Mouse (Mus musculus): Measurements from ENCODE around the gene Cdt1.
A peak's percentile ranks its signal among the peaks of the same experiment; 100 is the strongest.

The Cdt1 gene

DNA sequence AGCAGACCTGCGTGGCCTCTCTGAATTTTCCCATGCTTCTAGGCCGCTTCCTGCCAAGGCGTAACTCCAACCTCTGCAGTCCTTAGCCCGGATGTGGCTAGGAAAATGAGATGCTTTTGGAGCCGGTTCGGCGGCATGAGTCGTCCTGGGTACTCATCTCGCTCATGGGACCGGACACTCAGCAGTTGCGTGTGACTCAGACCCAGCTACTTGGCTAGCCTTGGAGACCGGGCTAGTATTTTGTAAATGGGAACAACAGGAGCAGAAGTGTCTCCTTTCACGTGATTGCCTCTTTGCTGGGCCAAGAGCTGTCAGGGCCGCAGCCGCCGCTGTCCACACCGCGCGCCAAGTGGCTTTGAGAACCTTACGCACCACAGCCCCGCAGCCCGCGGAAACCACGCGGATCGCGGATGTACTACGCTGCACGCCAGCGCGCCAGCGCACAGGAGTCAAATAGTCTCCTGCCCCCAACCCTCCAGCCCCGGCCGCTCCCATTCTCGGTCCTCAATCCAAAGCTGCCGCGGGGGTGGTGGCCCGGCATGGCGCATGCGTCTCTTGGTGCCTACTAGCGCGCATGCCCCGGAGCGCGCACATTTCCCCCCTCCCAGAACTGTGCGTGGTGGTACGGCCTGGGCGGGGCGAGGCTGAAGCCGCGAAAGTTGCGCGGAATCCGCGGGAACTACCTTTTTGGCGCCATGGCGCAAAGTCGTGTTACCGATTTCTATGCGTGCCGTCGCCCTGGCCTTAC, at the start of gene Cdt1:
Gene Cdt1, plus strand, starts transcription at position 655 of the 748 bp plus-strand sequence.
- DNase-seq = peak; percentile 95 to 96

DNA sequence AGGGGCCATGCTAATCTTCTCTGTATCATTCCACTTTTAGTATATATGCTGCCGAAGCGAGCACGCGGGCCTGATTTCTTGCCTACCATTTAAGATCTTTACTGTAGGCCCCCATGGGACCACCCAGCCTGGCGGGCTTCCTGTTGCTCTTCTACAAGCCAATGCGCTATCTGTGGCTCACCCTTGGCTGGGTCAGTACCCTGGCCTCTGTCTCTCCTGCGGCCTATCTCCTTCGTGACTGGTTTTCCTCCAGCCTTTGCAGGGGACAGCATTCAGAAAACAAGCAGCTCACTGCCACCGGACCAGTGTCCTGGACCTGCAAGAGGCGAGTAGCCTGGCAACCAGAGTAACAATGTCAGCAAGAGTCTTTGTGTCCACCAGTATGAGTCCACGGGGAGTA, 47.2 kb upstream of the Cdt1 start:
- DNase-seq = no peak

DNA sequence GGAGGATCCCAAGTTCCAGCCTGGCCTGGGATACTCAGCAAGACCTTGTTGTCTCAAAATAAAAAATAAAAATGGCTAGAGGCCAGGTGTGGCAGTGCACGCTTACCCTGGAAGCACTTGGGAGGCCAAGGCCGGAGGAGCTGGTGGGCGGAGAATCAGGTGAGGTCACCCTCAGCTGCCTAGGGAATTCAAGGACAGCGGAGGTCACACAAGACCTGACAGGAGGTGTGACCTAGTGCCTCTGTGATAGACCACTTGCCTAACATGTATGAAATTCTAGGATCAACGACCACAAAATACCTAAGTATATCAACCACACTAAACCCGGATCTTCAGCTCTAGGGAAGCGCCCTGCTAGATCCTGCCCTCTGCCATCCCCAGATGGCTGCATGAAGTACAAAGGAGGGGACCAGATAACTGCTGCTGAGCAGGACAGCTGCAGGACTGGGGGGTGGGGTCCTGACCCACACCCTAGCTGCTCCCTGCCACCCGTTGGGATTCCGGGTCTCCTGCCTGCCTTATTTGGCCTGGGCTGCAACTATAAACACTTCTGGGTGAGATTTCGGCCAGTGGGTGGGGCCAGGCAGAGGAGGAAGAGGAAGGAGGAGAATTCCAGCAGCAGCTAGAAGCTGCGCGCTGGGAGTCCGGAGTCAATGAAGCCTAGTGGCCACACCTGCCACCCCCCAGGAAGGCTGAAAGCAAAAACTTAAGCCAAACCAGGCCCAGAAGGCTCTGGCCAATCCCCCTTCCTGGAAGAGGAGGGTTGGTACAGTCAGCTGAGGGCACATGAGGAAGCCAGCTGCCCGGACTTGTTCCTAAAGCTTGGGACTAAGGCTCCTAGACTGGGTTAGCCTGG, 44.8 kb upstream of the Cdt1 start:
- peak; percentile 90 to 92 for DNase-seq

DNA sequence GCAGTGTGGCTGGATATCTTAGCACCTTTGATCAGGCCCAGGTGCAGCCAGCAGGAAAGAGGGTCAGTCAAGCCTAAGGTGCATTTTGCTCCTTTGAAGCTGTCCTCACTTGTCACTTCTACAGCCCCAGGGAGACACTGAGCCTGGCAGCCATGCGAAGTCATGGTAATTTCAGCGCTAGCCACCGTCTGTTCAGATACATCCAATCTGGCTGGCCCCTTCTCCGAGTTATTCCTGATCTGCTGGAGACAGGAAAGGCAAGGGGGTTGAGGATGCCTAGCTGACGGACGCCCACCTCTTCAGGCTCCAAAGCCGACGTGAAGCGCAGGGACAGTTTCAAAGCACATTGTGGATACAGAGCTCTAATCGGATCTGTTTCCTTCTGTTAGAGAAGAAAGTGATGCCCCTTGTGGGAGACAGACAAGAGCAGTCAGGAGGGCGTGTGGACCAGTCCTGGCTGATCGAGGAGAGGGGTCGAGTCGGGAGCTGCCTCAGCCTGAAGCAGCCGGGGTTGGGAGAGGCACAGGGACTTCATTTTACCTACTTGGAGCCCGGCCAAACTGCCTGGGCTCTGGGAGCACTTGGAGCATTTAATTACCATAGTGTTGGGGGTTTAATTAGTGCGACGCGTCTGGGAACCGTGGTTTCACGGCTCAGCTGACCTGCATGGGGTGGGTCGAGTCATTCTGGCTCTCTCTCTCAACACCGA, 44.0 kb upstream of the Cdt1 start:
- DNase-seq = no peak

DNA sequence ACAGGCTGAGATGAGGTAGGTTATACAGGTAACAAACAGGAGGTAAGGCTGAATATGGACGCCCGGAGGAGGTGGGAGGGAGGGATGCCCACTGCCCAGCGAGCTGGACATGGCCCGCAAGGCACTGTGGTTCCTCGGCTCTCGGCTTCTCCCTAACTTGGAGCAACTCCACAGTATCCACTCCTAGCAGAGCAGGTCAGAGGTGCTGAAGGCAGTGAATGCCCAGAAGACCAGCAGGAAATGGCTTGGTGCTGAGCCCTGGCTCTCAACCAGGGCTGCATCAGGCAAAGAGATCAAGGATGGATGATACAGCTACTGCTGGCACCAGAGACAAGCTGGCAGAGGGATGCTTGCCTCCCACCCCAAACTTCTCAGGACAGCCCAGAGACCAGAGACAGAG, 43.3 kb upstream of the Cdt1 start:
- DNase-seq = no peak

DNA sequence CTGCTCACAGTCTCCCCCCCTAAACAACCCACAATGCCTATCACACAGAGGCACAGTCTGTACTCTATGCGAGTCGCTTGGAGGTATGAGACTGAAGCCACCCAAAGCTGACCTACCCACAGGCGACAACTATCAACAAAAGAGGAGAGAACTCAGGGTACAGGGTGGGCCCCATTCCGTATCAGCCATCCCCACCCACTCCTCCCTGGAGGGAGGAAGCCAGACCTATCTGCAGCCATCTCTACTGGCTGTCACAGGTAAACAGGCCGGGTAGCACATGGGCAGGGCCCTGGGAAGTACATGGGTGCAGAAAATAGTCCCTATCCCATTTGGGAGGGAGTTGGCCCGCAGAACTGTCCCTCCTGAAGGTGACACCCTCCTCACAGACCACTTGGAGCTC, 42.8 kb upstream of the Cdt1 start:
- DNase-seq = peak in 1 of 2 experiments; percentile 61

DNA sequence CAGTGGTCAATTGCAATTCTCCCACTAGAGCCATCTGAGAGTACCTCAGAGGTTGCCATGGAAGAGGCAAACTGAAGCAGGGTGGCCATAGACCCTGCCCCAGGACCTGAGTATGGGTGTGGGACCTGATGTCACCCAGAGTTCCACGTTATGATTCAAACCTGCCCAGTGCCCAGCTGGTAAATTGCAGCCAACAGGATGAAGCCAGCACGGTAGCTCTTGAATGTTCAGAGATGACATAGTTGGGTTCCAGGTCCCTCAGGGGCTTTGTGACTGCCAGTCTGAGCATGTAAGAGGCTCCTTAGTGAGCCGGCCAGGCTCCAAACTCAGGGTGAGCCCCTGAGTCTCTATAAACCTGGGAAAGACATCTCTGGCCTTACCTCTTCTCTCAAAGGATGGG, 41.7 kb upstream of the Cdt1 start:
- no peak for DNase-seq

DNA sequence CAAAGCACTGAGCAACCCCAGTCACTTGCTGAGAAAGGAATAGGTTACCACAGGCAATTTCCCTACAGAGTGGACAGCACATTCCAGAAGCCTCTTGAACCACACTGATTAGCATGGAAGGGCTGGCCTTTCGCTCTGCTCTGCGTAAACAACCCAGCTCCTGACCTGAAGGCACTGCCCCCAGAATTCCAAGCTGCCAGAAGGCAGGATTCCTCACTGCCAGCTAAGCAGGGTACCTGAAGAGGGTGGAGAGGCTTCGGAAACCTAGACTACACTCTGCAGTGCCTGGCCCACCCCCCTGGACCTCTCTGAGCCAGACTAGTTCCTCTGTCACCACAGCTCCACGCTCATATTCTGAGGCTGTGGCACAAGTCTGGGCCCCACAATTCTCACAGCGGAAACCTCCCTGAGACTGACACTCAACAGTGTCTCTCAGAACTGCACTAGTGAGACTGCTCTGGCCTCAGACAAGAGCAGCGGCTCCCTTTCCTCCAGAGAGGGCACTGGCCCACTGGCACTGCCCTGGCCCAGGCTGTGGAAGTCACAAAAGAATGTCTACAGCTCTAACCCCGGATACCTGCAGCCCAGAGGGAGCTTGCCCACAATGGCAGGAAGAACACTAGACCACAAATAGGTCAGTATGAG, 41.2 kb upstream of the Cdt1 start:
- peak; percentile 77 to 80 for DNase-seq

DNA sequence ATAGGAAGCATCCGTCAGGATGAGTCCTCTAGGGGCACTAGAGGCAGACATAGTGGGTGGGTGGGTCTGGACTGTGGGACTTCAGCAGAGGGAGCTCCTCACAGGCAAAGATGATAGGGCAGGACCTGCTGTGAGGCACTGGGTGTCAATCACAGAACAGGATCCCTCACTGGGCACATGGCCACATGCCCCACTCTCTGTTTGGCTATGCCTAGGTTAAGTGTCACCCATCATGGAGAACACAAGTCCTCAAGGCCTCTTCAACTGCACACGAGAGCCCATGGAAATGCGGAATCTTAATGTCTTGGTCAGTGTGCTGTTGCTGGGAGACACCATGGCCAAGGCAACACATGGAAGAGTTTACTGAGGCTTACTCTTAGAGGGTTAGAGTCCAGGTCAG, 39.9 kb upstream of the Cdt1 start:
- peak; percentile 56 to 70 for DNase-seq

DNA sequence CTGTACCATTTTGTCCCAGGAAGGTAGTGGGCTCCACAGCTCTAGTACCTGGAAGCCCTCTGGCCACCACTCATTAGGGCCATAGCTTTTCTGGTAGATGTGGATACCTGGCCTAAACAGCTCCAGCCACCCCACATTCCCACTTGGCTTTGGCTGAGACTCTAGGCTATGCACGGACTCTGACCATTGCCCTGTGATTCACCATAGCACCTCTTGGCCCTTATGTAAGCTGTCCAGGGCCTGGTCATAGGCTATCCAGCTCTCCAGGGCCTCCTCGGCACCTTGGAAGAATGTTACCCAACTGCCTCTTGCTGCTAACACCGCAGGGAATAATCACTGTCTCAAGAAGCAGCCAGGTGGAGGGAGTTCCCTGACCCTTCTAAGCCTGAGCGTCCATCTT, 38.7 kb upstream of the Cdt1 start:
- DNase-seq = no peak

DNA sequence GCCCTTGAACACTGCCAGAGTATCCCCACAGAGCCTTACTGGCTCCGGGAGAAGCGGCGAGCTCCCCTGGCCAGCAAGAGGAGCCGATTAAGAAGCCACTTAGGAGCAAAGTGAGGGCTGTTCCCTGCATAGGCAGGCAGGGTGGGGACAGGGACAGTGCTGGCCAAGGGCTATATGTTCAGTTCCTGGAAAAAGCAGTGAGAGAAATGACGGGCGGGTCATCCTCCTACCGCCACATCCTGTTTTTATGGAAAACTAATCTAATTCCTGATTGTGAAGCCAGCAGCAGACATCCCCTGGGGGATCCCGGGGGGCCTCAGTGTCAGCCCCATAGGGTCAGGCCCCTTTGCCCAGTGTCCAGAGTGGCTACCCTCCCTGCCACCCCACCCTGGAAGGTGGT, 36.5 kb upstream of the Cdt1 start:
- DNase-seq = no peak

DNA sequence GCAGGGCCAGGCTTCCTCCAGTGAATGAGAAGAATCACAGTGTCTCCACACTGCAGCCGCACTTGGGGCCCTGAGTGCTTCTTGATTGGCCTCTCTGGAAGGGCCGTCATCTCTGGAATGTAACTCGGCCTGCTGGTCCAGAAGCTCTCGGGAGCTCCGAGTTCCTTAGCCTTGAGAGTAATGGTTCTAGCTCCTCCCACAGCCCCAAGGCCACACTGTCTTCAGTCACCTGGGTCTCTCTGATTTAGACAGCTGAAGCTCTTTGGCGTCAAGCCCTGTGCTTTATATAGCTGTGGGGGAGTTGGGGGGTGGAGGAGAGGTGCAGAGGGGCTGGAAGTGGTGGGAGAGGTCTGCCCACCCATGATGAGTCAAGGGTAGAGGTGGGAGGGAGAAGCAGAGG, 30.8 kb upstream of the Cdt1 start:
- peak; percentile 91 to 93 for DNase-seq

DNA sequence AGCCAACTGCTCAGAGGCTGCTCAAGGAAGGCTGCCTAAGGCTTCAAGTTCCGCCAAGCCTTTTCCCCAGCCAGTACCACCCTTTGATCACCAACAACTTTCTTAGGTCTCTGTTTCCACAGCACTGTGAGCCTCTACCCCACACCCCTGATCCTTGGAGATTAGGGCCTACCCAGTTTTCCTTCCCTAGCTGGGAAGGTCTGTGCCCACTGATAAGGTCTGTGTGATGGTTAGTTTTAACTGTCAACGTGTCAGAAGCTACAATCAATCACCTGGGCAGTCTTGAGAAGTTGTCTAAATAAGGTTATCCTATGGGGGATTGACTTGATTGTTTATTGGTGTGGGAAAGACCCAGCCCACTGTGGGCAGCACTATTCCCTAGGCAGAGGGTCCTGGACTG, 30.0 kb upstream of the Cdt1 start:
- DNase-seq = no peak

DNA sequence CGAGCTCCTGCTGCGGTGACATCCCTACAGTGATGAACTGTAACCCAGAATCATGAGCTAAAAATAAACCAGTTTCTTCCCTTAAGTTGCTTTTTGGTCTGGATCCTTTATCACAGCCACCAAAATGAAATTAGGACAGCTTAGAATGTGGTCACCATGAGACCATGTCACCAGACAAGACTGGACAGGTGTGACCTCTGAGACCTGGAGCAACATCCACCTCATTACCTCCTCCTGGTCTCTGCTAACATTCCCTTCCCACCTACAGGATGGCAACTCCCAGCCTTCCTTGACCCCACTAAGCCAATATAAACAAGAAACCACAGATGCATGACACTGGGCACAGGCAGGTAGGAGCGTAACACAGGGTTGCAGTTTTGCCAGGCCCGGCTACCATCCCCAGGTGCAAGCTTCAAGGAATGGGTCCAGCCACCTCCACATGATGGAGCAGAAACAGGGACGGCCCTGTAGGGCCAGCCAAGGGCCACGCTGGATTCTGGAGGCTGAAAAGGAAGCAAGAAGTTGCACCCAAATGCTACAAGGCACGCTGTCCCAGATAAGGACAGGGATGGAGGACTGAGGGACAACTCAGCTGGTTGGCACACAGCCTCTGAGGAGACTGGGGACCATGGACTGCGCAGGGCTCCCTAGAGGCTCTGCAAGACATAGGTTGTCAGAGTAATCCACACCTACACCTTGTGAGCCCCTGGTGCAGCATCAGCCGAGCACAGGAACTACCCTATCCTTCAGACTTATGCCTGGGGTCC, 29.3 kb upstream of the Cdt1 start:
- no peak for DNase-seq

DNA sequence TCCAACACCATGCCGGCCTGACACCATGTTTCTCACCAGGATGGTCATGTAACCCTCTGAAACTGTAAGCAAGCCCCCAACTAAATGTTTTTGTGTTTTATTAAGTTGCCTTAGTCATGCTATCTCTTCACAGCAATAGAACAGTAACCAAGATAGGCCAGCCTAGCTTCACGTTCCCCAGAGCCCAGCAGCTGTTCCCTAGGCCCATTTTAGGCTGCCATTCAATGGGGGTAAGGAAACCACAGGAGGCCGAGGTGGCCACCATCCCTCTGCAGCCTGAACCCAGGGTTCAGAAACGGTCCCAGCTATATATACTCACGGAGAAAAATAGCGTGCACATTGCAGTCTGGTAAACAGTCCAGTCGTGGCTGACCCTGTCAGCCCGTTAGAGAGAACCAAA, 23.7 kb upstream of the Cdt1 start:
- no peak for DNase-seq

DNA sequence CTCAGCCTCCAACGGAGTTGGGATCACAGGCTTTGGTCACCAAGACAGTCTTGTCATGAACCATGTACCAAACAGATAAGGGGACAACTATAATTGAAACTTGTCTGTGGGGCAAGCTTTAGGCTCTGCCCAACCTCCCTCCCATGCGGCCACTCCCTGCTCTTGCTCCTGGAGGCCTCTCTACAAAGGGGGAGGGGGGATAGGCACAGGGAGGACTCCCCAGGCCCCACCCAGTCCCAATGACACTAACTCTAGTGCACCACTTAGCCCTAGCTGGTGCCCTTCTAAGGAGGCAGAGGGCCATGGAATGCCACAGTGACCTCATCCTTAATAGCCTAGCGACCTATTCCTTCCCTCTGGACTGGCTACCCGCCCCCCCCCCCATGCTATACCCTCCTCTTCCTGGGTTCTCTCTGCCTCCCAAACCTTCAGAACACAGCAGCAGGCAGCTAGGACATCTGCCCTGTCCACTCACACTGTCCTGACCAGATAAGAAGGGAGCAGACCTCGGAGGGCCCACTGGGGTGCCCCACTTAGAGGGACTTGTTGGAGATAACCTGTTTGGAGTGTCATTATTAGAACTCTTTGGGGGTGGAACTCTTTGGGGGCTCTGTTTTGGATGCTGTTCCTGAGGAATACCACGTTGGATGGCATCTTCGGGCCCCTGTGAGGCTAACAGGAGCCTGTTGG, 21.6 kb upstream of the Cdt1 start:
- peak in 1 of 2 experiments; percentile 84 for DNase-seq

DNA sequence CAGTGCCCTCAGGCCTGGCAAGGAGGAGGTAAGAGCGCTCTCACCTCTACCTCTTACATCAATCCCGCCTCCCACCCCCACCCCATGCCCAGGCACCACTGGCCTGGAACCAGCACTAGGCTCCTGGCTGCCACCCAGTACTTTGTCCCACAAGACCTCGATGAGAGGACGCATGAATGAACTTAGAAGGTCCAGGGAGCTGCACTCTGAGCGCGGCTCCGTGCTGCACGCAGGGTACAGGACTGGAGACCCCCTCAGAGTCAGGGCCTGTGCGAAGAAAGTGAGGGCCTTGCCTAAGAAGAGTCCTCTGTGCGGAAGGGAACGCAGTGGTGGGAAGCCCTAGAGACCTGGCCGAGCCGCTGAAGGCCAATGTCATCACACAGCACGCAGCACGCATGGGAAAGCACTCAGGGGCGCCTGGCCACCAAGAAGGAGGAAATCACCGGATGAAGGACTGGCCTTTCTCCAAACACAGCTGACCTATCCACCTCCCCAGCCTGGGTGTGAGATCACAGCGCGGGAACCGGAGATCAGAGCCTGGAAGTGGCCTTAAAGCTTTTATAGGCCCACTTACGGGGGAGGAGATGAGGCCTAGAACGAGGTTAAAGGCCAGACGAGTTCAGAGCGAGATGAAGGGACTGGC, 20.9 kb upstream of the Cdt1 start:
- DNase-seq = peak; percentile 74 to 80

DNA sequence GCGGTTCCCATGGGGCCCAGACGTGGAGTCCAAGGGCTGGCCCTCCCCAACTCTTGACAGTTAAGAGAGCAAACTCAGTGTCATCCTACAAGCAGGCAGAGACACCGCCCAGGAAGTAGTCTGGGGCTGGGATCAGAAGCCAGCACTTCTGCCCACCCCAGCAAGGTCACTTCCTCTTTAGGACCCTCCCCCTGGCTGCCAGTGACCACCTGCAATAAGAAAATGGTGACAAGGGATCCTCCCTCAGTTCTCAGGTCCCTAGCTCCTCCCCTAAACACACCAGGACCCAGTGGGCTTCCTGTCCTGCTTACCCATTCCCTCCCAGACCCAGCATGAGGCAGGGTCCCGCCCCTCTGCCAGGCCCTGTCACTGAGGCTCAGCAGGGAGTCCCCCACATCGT, 20.0 kb upstream of the Cdt1 start:
- peak; percentile 73 to 75 for DNase-seq

DNA sequence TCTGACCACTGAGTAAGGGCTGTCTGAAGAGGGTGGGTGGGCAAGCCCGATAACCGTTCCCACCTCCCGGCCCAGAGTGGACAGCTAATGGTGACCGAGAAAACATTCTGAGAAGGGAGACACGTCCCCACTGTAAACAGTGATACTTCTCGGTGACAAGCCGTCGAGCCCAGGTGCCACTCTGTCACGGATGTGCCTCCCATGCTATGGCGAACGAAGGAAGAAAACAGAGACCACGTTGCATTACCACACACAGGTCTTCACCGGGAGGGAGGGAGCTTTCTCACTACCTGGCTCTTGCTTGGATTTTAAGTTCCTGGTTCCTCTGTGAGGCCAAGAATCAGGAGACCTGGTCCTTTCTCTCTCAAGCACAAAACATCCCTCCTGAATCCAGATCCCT, 19.5 kb upstream of the Cdt1 start:
- DNase-seq = no peak

DNA sequence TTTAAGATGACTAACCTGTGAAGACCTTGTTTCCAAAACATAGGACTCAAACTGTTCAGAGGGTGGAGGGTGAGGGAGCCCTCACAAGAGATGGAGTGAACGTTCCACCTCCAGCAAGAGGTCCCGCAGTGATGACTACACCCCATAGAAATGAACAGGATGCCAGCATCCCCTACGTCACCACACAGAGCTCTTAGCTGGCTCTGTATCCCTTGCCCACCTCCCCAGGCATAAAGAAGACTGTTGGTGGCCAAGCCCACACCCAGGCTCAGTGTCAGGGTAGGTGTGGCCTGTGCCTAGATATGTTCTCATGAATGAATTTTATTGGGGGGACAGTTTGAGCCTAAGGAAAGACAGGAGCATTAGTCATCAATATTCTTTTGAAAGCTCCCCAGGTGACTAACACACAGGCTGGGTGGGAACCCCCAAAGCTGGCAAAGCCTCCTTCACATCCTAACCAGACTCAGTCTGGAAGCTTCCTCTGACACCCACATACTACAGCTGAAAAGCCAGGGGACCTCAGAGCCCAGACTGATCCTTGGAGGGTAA, 18.9 kb upstream of the Cdt1 start:
- DNase-seq = no peak
